Mouse (Mus musculus) cortical plate, adult 2 months (tissue): ENCODE measurements at regions not wholly inside any gene's neighbourhood (a gene's known extent, or its start where the extent isn't known, plus 50 kb on each side); places are given as distances from the start of the nearest gene placed in this dataset.

Experiments
- H3K27ac ChIP-seq: fragments of 200-500 bp; 2 replicates; pipeline ENCODE4 v1.5.1; 2012; ENCODE audit warnings: low read length, control low read depth, inconsistent platforms; ENCODE audit not compliant: insufficient read depth
- H3K4me1 ChIP-seq: fragments of 200-500 bp; 2 replicates; pipeline ENCODE4 v1.6.1; 2011; ENCODE audit warnings: low read length; ENCODE audit not compliant: control insufficient read depth, insufficient read depth
- H3K4me3 ChIP-seq: fragments of 200-500 bp; 2 replicates; pipeline ENCODE4 v1.5.1; 2011; ENCODE audit warnings: mild to moderate bottlenecking, low read length, control low read depth; ENCODE audit not compliant: insufficient read depth
- CTCF ChIP-seq: fragments of 200-500 bp; IDR thresholded peaks from 2 replicates; pipeline ENCODE4 v1.5.1; 2011; ENCODE audit warnings: mild to moderate bottlenecking, control low read depth, low read length; ENCODE audit not compliant: insufficient read depth; ENCODE audit errors: extremely low read depth
- POLR2A ChIP-seq: fragments of 200-500 bp; IDR thresholded peaks from 2 replicates; pipeline ENCODE4 v1.6.1; 2011; ENCODE audit warnings: mild to moderate bottlenecking, low read length, control low read depth; ENCODE audit not compliant: insufficient read depth; ENCODE audit errors: extremely low read depth

- no peak for TF ChIP-seq CTCF
- TF ChIP-seq POLR2A, result no peak
- Histone ChIP-seq H3K4me3 (no peak overlapping the region), H3K4me1 (no peaks in the 10 kb centered on the region), H3K27ac (0 out of 2 replicates have a peak overlapping the region, but pooled peaks have one; percentile 74)
Observed at GRCm38 (mm10) chr9:68131263-68131662, 291.1 kb downstream of the Vps13c start.

GRCm38 (mm10) chr9:68135446-68136050 lies 295.4 kb downstream of the Vps13c start:
- Histone ChIP-seq H3K4me1 (no peaks in the 10 kb centered on the region), H3K4me3 (no peak overlapping the region), H3K27ac (no peak overlapping the region)
- TF ChIP-seq POLR2A (no peak), CTCF (no peak)

GRCm38 (mm10) chr9:68162813-68163570 lies 322.8 kb downstream of the Vps13c start:
- TF ChIP-seq CTCF (no peak), POLR2A (no peak)
- H3K4me1 ChIP-seq, result no peaks in the 10 kb centered on the region
- H3K4me3 ChIP-seq, result no peak overlapping the region
- H3K27ac ChIP-seq, result no peak overlapping the region

GRCm38 (mm10) chr9:68166556-68166955 lies 326.4 kb downstream of the Vps13c start:
- Histone ChIP-seq H3K27ac (no peak overlapping the region), H3K4me3 (no peak overlapping the region), H3K4me1 (no peaks in the 10 kb centered on the region)
- no peak for TF ChIP-seq CTCF
- no peak for TF ChIP-seq POLR2A

GRCm38 (mm10) chr9:68188921-68189320 lies 348.7 kb downstream of the Vps13c start:
- H3K4me1 ChIP-seq, result no peaks in the 10 kb centered on the region
- TF ChIP-seq CTCF (no peak), POLR2A (no peak)
- no peak overlapping the region for H3K27ac ChIP-seq
- H3K4me3 ChIP-seq, result no peak overlapping the region

- TF ChIP-seq CTCF (no peak), POLR2A (no peak)
- no peak overlapping the region for H3K27ac ChIP-seq
- H3K4me1 ChIP-seq, result no peaks in the 10 kb centered on the region
Observed at GRCm38 (mm10) chr9:68199831-68200230, 359.6 kb downstream of the Vps13c start.

GRCm38 (mm10) chr9:68201031-68201430 lies 360.8 kb downstream of the Vps13c start:
- TF ChIP-seq CTCF (no peak), POLR2A (no peak)

More at GRCm38 (mm10) chr9:68199831-68200230, 359.6 kb downstream of the Vps13c start:
- no peak overlapping the region for H3K4me3 ChIP-seq

GRCm38 (mm10) chr9:68225694-68226093 lies 385.5 kb downstream of the Vps13c start:
- H3K27ac ChIP-seq, result no peak overlapping the region
- no peaks in the 10 kb centered on the region for H3K4me1 ChIP-seq
- TF ChIP-seq CTCF, result no peak
- no peak for TF ChIP-seq POLR2A
- H3K4me3 ChIP-seq, result no peak overlapping the region

More at GRCm38 (mm10) chr9:68201031-68201430, 360.8 kb downstream of the Vps13c start:
- Histone ChIP-seq H3K4me1 (no peaks in the 10 kb centered on the region), H3K27ac (no peak overlapping the region), H3K4me3 (no peak overlapping the region)

GRCm38 (mm10) chr9:68231131-68231530 lies 390.9 kb downstream of the Vps13c start:
- TF ChIP-seq CTCF, result no peak
- TF ChIP-seq POLR2A, result no peak
- H3K4me1 ChIP-seq, result no peaks in the 10 kb centered on the region

GRCm38 (mm10) chr9:68234979-68235649 lies 394.9 kb downstream of the Vps13c start:
- Histone ChIP-seq H3K4me3 (no peak overlapping the region), H3K4me1 (no peaks in the 10 kb centered on the region), H3K27ac (no peak overlapping the region)
- TF ChIP-seq CTCF (no peak), POLR2A (no peak)

More at GRCm38 (mm10) chr9:68231131-68231530, 390.9 kb downstream of the Vps13c start:
- H3K4me3 ChIP-seq, result no peak overlapping the region
- H3K27ac ChIP-seq, result no peak overlapping the region
